Mouse (Mus musculus) liver, embryonic 14.5 days (tissue): ENCODE measurements around the gene Trmt112.

Experiments used
- CTCF ChIP-seq: IDR thresholded peaks from 2 replicates; pipeline ENCODE4 v1.5.1; 2016; ENCODE audit warnings: antibody characterized with exemption, low read depth, control low read depth
- EP300 ChIP-seq: IDR thresholded peaks from 2 replicates; pipeline ENCODE4 v1.6.1; 2016; ENCODE audit warnings: antibody characterized with exemption, low read depth

DNA sequence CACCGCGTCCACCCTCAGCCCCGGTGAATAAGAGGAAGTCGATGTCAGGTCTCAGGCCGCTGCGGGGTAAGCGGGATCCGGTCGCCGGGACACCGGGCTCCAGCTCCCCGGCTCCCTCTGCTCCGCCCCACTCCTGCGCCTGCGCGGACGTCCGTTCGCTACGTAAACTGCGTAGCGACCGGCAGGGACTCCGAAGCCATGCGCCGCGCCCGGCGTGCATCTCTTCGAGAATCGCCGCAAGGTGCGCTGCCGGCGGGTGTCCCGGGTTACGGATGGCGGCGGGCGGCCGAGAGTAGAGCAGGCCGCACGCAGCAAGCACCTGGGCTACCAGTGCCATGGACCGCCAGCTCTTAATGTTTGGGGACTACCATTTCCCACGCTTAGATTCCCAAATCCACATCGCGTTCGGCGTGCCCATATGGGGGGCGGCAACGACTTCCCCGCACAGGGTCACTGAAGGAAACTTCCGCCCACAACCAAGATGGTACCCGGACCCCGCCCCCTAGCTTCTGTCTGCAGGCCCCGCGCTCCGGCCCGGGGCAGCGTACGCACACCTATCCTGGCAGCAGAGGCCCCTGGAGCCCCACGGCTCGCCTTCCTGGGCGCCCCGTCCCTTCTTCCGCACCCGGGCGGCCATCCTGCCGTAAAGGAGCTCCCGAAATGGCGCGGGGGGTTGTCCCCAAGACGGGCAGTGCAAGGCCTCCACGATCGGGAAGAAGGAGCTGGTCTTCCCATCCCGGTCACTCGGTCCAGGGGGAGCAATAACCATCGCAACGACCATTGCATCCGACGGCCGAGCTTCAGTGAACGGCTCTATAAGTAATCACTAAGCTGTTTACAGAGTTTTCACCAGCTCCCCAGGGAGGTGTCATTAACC is 32.1 kb downstream of the Trmt112 start, which contains the start of gene Bad:
- TF ChIP-seq CTCF (peak; percentile 37; the same call in 1 of the 2 replicates), EP300 (peak; percentile 83)
